Mouse (Mus musculus) spleen, adult 2 months (tissue): ENCODE measurements around the gene Efna4.

ENCODE experiments used
- CTCF ChIP-seq: fragments of 200-500 bp; IDR thresholded peaks from 2 replicates; pipeline ENCODE4 v1.5.1; 2011; ENCODE audit warnings: mild to moderate bottlenecking, inconsistent platforms; ENCODE audit not compliant: insufficient read depth, insufficient read length, insufficient replicate concordance; ENCODE audit errors: extremely low read depth
- POLR2A ChIP-seq: fragments of 200-500 bp; IDR thresholded peaks from 2 replicates; pipeline ENCODE4 v1.6.1; 2011; ENCODE audit warnings: low read depth, low read length, inconsistent platforms

DNA sequence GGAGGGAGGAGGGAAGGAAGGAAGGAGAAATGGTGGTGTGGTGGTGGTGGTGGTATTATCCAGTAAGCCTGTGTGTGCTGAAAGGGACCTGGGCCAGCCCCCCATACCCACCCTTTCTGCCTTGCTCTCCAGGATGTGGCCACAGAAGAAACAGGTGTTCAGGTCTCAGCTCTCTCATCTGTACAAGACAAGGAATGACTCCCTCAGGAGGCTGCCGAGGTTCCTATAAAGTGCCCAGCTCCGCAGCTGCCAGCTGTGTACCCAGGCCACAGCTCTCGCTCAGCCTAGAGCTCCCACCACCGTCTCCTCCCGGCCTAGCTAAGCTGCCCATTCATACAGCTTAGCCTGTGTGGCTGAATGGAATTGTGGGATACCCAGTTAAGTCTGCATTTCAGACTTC, 45.5 kb downstream of the Efna4 start:
- no peak for TF ChIP-seq POLR2A
- TF ChIP-seq CTCF: no peak
